Mouse (Mus musculus): Measurements from ENCODE around the gene Hamp. TPM values are rescaled to one million over a fixed set of nuclear protein-coding genes. Genes with fewer than 3 reads are reported as not detected.

The Hamp gene
- polyA plus RNA-seq, 1 experiment from 2014 or later: not detected

Other genes starting within 250 kb of the Hamp start
- not detected in 2 replicates for gene 2200002J24Rik, start 245.1 kb downstream of the Hamp start, polyA plus RNA-seq (2015; fragmentation: Nextera tagmentation; extraction: Ambion mirVana)
- gene Atp4a, start 231.8 kb downstream of the Hamp start, polyA plus RNA-seq (2015; fragmentation: Nextera tagmentation; extraction: Ambion mirVana): 0.09 and 0.40 TPM in 2 replicates
- 187 and 189 TPM in 2 replicates for gene Tmem147, start 214.5 kb downstream of the Hamp start, polyA plus RNA-seq (2015; fragmentation: Nextera tagmentation; extraction: Ambion mirVana)
- 0.51 and 0.71 TPM in 2 replicates for gene Gapdhs, start 200.4 kb downstream of the Hamp start, polyA plus RNA-seq (2015; fragmentation: Nextera tagmentation; extraction: Ambion mirVana)
- gene Sbsn, start 192.6 kb downstream of the Hamp start, polyA plus RNA-seq (2015; fragmentation: Nextera tagmentation; extraction: Ambion mirVana): 1.6 and 2.2 TPM in 2 replicates
- gene Dmkn, start 180.3 kb downstream of the Hamp start, polyA plus RNA-seq (2015; fragmentation: Nextera tagmentation; extraction: Ambion mirVana): 7.3 and 11.9 TPM in 2 replicates
- gene Krtdap, start 156.1 kb downstream of the Hamp start, polyA plus RNA-seq (2015; fragmentation: Nextera tagmentation; extraction: Ambion mirVana): 51.5 and 65.4 TPM in 2 replicates
- not detected in 2 replicates for gene Ffar2, start 120.3 kb downstream of the Hamp start, polyA plus RNA-seq (2015; fragmentation: Nextera tagmentation; extraction: Ambion mirVana)
- not detected in 2 replicates for gene Ffar3, start 87.9 kb downstream of the Hamp start, polyA plus RNA-seq (2015; fragmentation: Nextera tagmentation; extraction: Ambion mirVana)
- not detected in 2 replicates for gene Ffar1, start 82.5 kb downstream of the Hamp start, polyA plus RNA-seq (2015; fragmentation: Nextera tagmentation; extraction: Ambion mirVana)
- gene Cd22, start 63.7 kb downstream of the Hamp start, polyA plus RNA-seq (2015; fragmentation: Nextera tagmentation; extraction: Ambion mirVana): 0.09 and 0.32 TPM in 2 replicates
- gene Mag, start 29.2 kb downstream of the Hamp start, polyA plus RNA-seq (2015; fragmentation: Nextera tagmentation; extraction: Ambion mirVana): 0.38 and 0.42 TPM in 2 replicates
- not detected in 2 replicates for gene Hamp2, start 19.4 kb downstream of the Hamp start, polyA plus RNA-seq (2015; fragmentation: Nextera tagmentation; extraction: Ambion mirVana)
- 27.9 and 28.7 TPM in 2 replicates for gene Usf2, start 12.8 kb upstream of the Hamp start, polyA plus RNA-seq (2015; fragmentation: Nextera tagmentation; extraction: Ambion mirVana)
- gene Lsr, start 29.4 kb upstream of the Hamp start, polyA plus RNA-seq (2015; fragmentation: Nextera tagmentation; extraction: Ambion mirVana): 25.4 and 25.9 TPM in 2 replicates
- gene Fam187b, start 29.8 kb upstream of the Hamp start, polyA plus RNA-seq (2015; fragmentation: Nextera tagmentation; extraction: Ambion mirVana): 0.70 and 0.78 TPM in 2 replicates
- 17.1 and 18.3 TPM in 2 replicates for gene Fxyd5, start 98.4 kb upstream of the Hamp start, polyA plus RNA-seq (2015; fragmentation: Nextera tagmentation; extraction: Ambion mirVana)
- 20.0 and 21.3 TPM in 2 replicates for gene Fxyd7, start 107.4 kb upstream of the Hamp start, polyA plus RNA-seq (2015; fragmentation: Nextera tagmentation; extraction: Ambion mirVana)
- gene Fxyd1, start 113.2 kb upstream of the Hamp start, polyA plus RNA-seq (2015; fragmentation: Nextera tagmentation; extraction: Ambion mirVana): 61.7 and 71.2 TPM in 2 replicates
- 0.59 and 0.67 TPM in 2 replicates for gene Lgi4, start 115.3 kb upstream of the Hamp start, polyA plus RNA-seq (2015; fragmentation: Nextera tagmentation; extraction: Ambion mirVana)
- 32.9 and 34.8 TPM in 2 replicates for gene Fxyd3, start 132.7 kb upstream of the Hamp start, polyA plus RNA-seq (2015; fragmentation: Nextera tagmentation; extraction: Ambion mirVana)
- gene Hpn, start 171.3 kb upstream of the Hamp start, polyA plus RNA-seq (2015; fragmentation: Nextera tagmentation; extraction: Ambion mirVana): 3.0 and 3.2 TPM in 2 replicates
- 4.1 and 4.5 TPM in 2 replicates for gene Scn1b, start 183.0 kb upstream of the Hamp start, polyA plus RNA-seq (2015; fragmentation: Nextera tagmentation; extraction: Ambion mirVana)
- gene Gramd1a, start 211.9 kb upstream of the Hamp start, polyA plus RNA-seq (2015; fragmentation: Nextera tagmentation; extraction: Ambion mirVana): 79.8 and 83.2 TPM in 2 replicates